Mouse (Mus musculus): ENCODE results near the gene Ccnk. TPM values are rescaled to one million over a fixed set of nuclear protein-coding genes. Genes with fewer than 3 reads are reported as not detected.

The Ccnk gene
- total RNA-seq (2021): 33.4 and 34.6 TPM in 2 replicates
- long read RNA-seq, partial matches to known transcripts: 1 of 3 reads
- long read RNA-seq, other reads (novel, unspliced or antisense): 2 of 3 reads

DNA sequence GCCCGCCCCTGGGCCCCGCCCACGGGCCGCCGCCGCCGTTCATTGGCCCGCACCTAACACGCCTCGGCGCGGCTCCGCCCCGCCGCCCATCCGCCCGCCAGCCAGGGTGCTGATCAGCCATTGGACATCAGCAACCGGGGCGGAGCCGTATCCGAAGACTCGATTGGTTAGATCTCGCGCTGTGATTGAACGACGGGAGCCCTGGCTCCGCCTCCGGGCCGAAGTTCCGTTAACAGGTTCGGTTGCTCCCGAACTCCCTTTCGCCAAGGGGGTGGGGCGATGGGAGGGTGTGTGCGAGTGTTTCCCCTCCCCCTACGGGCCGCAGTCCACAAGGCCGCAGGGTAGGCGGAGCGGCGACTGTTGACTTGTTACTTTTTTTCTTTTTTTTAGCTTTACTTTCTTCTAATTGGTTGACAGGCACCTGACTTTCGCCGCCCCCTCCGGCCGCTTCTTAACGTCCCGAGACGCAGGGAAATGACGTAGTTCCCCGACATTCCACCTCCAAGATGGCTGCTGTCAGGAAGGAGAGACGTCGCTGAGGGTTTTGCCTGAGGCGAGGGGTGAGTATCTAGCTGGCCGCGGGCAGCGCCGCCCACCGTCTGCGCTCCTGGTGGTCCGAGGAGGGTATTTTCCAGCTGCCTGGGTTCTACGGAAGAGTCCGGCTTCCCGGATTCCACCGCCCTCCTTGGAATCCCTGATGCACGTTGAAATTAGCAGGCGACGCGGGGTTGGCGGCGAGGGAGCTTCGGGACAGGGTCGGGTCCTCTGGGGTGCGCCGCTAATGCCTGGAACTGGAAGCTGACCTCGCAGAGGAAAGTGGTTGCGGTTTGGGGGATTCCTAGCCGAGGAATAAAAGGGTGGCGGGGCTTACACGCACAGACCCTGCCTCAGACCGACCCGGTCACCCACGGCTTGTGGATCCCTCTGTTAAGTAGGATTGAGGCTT, at the start of gene Ccnk:
Gene Ccnk, plus strand, starts transcription at position 259 of the 946 bp plus-strand sequence.
- DNase-seq: peak; percentile 97

DNA sequence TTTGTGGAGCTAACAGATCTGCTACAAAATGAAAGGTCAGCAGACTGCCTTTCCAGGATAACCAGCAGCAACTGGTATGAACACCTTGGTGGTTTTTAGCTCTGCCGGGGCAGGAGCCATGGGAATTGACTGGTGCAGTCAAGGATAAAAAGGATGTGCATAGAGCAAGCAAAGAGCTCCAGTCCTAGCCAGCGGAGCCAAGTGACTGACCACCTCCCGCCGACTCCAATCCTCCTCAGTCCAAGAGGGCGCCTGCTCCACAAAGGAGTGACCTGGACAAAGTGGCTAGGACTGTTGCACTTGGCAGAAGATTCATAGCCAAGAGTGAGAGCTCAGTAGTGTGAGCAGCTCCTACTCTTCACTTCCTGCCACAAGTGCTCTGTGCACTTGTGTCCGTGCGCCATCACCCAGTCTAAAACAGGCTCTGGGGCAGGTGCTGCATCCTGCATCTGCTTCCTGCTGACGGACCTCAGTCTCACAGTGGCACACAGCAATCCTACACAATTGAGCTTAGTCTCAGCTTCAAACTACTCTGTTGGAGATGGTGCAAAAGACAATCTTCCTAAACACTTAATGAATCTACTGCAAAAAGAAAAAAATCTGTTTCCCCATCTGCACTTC, 46.8 kb upstream of the Ccnk start:
- DNase-seq: no peak

DNA sequence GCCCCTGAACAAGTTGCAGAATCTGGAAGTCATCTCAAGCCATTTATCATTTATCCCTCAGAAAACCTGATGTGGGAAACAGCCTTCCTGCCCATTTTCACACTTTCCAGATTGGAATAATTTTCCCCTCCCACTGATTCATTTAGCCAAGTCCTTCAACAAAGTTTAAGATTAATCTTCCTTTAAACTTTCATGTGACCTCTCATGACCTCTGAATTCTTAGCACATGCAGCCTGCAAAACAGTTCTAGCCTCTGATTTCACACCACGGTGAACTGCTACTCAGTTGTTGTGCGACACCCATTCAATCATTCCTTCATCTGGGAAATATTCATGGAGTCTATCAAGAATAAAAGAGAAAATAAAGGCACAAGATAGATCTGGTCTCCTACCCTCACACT, 46.2 kb upstream of the Ccnk start:
- DNase-seq: no peak

DNA sequence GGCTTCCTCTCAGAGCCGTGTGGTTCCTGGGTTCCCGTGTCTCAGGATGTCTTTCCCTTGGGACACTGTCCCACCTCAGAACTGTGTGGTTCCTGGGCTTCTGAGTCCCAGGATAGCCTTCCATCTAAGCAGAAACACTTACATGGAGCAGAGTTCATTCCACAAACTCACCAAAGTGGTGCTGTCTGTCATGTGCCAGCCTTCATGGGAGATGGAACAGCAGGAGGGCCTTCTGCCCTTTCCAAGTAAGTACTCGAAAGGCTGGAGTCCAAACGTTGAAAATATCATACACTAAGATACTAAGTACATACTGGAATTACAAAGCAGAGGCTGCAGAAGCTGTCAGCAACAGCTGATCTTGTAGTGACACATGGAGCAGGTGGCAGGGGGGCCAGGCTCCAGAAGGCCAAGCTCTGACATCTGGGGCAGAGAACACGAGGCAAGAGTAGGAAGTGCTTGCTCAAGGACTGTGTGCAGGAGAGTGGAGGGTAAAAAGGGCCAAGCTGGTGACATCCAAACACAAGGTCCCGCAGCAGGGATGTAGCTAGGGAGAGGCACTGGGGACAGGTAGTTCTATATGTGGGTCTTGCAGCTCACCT, 43.7 kb upstream of the Ccnk start:
- no peak for DNase-seq

DNA sequence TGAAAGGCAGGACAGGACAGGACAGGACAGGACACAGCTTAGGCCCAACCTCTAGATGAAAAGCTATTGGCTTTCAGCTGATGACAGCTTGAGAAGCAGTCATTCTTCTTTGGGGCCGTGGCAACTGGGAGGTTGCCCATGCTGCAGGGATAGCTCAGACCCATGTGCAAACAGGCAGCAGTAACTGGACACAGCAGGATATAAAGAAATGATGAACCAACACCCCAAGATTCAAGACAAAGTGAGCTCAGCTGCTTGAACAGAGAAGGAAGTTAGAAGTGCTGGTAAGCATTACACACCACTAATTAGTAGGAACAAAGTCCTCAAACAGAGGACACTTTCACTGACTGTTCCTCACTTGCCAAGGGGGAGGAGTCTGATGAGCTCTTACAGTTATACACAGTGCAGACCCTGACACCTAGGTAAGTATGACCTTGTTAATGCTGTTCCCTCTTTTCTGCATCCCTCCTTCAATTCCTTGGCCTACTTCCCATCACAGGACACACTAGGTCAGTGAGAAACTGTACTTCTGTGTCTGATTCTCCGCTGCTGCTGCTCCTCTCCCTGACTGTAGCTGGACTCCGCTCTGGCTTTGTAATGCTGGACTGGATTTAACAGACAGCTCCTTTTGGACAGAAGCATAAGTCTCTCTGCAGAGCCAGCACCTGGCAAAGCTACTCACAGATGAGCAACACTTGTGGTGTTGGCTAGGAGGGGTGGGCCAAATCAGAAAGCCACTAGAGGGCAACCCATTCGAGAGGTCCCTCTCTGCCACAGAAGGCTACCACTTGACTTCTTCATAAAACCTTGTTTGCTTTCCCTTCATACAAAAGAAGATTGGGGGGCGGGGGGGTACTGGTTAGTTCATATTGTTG, 35.5 kb upstream of the Ccnk start:
- DNase-seq: no peak

DNA sequence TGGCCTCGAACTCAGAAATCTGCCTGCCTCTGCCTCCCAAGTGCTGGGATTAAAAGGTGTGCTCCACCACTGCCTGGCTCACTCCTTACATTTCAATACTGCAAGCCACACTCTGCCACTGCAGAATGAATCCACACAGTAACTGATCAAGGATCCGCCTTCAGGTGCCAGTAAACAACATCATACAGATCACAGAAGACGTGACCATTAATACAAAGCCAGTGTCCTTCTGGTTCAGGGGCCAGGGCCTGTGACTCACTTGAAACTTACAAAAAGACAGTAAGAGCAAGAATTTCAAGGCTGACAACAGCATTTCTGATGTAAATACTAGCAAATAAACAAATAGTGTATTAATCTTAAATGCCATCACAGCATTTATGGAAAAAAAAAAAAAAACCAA, 34.2 kb upstream of the Ccnk start:
- no peak for DNase-seq

DNA sequence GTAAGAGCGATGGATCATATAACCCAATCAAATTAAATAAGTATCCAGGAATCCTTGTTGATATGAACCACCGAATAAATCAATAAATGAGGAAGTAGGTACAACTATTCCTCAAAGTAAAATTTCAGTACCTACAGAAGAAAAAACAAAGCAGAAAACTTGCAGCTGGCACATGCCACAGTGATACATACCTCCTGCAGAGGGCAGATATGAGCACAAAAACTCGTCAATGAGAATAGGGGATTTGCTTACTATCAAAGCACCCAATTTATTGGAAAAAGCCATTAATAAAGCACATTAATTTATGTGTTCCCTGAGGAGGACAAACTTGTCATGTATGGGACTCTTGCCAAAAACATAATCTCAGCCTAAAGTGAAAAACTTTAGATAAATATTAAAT, 29.6 kb upstream of the Ccnk start:
- DNase-seq: no peak

DNA sequence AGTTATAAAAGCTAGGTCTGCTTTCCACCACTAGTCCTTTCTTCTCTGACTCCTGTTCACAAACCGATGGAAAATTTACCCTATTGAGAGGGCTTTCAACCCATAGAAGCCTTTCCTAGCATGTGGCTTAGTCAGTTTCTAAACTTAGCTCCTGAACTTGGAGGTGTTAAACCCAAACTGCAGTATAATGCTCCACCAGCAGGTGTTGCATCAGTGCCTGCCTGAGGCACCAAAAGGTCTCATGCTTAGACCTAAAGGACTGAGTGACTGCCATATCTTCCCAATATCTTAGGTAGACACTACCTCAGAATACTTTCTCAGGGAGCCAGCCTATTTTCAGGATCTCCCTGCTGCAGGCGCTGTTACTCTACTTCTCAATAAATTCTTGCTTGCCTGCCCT, 26.6 kb upstream of the Ccnk start:
- no peak for DNase-seq

DNA sequence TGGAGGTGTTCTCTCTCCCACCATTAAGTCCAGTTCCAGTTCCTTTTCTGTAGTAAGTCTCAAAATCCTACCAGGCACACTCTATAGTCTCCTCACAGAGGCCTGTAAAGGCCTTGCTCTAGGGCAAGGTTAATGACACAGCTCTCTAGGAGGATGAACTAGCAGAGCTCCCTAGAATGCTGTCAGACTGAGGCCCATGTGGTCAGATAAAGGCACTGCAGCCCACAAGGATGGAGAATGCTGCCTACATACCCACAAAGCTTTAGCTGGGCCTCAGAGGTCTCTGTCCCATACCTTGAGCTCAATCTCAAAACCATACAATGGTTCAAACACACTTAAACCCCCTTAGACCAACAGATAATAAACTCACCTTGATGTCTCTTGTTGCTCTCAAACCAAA, 19.5 kb upstream of the Ccnk start:
- no peak for DNase-seq

DNA sequence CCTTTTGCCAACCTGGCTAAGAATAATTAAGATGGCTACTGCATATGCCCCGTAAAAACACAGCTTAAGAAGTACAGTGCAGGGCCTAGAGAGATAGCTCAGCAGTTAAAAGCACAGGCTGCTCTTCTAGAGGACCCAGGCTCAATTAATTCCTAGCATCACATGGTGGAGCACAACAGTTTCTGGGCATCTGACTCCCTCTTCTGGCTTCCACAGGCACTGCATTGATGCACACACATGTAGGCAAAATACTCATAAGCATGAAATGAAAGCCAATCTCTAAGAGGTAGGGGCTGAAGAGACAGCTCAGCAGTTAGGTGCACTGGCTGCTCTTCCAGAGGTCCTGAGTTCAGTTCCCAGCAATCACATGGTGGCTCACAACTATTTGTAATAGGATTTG, 17.3 kb upstream of the Ccnk start:
- no peak for DNase-seq

DNA sequence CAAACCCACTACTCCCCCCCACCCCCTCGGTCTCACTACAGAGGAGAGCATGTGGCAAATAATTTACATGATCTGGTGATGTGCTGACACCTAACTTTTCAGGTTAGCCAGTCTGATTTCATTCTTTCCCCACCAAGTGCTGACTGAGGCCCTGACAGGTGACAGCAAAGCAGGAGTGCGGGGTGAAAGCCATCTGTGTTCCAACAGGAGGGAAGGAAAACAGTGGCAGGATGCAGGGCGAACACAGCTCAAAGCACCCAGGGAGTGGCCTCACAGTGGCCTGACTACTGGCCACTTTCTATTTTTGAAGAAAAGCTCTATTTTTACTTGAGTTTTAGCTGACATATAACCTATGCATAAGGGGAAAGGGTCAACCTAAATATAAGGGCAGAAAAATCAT, 15.7 kb upstream of the Ccnk start:
- DNase-seq: no peak

DNA sequence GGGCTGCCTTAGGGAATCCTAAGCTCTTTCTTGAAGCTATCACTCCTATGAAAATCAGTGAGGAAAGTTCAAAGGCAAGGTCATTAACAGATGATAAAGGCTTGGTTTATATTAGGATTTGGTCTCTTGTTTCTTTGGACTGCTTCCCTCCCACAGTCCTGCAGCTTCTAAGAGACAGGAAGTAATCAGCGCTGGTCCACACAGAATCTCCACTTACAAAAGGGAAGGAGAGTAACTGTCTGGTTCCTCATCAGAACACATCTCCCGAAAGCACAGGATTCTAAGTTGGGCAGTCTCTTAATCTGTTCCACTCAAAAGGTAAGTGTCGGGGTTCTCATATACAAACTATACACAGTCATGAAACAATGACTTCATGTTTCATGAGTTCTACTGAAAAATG, 10.5 kb upstream of the Ccnk start:
- no peak for DNase-seq

DNA sequence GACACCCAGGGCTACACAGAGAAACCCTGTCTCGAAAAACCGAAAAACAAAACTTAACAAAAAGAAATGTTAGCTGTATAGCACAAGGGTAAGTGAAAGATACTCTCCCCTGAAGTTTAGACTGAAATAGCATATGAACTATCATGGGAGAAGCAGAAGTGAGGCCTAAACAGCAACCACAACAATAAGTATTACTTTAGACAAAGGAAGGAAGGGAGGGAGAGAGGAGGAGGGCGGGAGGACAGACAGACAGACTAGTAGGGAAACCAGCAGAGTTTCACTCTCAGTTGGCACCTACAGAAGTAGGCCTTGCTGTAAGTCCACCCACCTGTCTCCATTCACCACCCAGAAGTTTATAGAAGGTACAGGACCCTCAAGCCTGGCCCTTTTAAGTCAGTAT, 8.9 kb upstream of the Ccnk start:
- no peak for DNase-seq

DNA sequence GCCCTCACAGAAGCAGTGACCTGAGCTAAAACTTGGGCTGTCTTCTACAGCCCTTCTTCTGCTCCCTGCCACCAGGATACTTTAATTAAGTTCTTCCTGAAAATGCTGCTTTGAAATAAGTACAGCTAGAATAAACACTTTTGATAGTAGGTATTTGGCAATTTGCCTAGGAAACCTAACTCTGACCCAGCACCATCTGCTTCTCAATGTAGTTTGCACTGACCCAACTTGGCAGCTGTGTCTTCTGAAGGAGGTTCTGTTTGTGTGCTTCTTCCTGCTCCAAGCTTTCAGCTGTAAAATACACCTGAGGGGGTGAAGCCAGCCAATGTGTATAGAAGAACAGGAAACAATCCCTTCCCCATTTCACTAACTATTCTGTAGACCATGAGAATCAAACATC, 8.0 kb upstream of the Ccnk start:
- no peak for DNase-seq

DNA sequence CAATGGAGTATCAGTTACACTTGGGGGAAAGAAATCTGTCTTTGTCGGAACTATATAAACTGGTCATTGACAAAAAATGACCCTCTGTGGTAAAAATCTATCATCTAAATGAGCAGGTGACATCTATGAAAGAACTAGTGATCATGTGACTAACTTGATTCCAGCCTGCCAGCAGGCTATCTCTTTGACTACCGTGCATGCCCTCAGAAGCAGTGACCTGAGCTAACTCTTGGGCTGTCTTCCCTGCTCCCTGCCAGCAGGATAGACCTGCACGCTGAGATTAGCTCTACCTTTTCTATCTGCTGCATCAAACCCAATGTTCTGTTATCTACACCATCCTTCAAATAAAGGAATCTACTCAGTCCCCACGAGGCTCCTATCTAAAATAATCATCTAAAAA, 6.7 kb upstream of the Ccnk start:
- no peak for DNase-seq

DNA sequence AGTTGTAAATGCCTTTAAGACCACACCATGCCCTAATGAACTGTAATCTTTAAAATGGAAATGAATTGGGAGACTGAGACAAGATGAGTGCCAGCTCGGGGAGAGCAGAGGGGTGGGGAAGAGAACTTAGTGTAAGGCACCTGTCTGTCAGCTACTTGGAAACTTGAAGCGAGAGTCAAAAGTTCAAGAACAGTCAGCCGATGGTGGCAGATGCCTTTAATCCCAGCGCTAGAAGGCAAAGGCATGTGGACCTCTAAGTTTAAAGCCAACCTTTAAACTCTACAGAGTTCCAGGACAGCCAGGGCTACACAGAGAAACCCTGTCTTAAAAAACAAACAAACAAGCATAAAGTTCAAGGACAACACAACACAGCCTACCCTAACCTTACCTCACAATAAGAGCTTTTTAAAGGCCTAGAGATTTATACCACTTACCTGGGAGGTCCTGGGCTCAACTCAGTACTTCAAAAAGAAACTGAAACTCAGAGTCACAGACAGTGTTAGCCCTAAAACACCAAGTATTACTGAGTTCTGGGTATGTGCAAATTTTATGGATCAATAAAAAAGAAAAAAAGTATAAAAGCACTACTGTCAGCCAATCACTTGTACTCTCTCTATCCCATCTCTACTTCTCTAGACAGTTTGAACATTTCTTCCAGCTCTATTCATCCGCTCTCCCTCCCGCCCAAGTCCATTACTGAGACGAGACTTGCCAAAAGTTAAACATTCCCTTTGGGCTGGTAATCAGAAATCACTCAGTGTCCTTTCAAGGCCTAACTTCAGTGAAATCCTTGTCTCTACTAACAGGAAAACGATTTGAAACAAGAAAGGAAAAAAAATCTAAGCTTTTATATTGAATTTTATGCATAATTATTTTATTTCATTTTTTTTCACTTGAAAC, 4.5 kb upstream of the Ccnk start:
- DNase-seq: no peak

DNA sequence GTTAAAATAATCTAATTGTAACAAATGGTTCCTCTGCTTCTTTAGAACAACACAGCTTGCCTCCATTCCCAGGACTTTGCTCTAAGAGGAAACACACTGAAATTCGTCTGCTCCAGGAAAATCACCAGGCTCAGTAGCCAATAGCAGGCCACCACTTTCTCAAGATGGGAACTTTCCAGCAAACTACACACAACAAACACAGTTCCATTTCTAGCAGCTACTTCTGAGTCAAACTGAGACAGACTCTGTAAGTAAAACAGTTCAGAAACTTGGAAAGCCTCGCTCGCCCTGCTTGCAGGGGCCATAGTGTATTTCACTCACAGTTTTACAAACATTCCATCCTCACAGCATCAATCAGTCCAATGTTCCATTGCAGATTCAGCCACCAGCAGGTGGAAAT, 3.0 kb upstream of the Ccnk start:
- DNase-seq: no peak

DNA sequence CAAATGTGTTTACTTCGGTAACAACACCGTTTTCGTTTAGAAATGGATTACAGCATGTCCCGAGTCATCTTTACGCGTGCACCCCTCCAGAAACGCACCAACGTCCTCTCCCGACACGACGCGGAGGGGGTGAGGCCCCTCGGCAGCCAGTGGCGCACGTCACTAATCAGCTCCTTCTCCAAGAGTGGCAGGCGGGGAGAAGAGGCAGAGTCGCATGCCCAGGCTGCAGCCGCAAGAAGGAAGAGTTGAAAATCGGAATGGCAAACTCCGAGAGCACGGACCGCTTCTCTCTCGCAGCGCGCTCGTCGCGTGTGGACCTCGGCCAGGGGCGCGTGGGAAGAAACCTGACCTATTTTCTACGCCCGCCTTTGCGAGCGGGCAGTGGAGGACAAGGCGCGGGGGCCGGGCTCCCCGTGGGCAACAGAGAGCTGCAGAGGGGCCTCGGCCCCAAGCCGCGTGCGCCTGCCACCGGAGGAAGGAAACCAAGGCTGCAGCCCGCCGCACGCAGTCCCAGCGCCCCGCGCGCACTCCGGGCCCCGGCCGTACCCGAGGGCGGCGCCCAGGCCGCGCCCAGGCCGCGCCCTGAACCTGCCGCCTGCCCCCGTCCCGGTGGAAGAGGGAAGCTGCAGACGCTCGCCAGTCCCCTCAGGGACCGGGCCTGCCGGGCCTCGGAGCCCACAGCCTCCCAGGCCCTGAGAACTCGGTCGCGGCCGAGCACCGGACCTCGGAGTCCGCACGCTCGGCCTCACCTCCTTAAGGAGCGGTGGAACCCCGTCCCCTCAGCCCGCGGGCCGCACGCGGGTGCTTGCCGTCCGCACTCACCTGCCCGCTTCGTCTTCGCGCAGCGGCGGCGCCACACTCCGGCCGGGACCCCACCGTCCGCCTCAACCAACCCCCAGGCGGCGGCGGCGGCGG, 791 bp upstream of the Ccnk start:
- DNase-seq: peak; percentile 50

DNA sequence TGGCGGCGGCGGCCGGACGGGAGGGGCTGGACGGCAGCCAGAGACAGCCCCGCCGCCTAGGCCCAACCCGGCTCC, 296 bp upstream of the Ccnk start, which contains the start of gene Setd3:
Gene Setd3, minus strand, starts transcription at position 69 of the 75 bp plus-strand sequence.
- DNase-seq: no peak

DNA sequence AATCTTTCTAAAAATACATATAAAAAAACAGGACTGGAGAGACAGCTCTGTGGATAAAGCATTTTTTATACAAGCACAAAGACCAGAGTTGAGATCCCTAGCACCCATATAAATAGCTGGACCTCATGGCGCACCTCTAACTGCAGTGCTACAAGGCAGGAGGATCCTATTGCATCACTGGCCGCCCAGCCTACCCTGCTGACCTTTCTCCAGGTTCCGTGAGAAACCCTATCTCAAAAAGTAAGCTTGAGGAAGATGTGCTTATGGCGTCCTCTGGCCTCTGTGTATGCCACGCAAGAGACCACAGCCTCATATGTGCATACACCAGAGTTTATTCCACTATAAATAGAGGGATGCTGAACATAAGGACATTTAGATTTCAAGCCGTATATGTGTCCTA, 2.3 kb downstream of the Ccnk start:
- DNase-seq: no peak
